Mouse (Mus musculus): ENCODE measurements around the gene Wrb.

Wrb gene

GRCm38 (mm10) chr16:96201485-96202232 lies 56.5 kb downstream of the Wrb start:
- in situ Hi-C loops (cut with MboI; ENCODE audit: low pct_unique_long_range_greater_than_20kb in 1 of 2, low sequenced_read_pairs in 2 of 2, unreplicated experiment in 1 of 2): no loop called here

Measured in mouse embryonic stem cell (cell line).